Mouse (Mus musculus) liver, embryonic 11.5 days (tissue): ENCODE data around the gene Gtf2h4. TPM values are rescaled to one million over a fixed set of nuclear protein-coding genes. Genes with fewer than 3 reads are reported as not detected.

ENCODE experiments used
- ATAC-seq: fragments of 200-750 bp; cut with Nextera tagmentation; replicated peaks from 2 replicates; pipeline ENCODE4 v1.8.0; 2017; ENCODE audit warnings: moderate number of reproducible peaks, mild to moderate bottlenecking, moderate TSS enrichment, moderate library complexity; ENCODE audit not compliant: low FRiP score
- DNase-seq: peaks from one replicate; pipeline ENCODE4 v3.0.0-alpha.2; 2017; ENCODE audit warnings: low spot score
- H3K27ac ChIP-seq: fragments of 300-500 bp; sonication (generic); 2 replicates; pipeline ENCODE4 v1.5.1; 2014; ENCODE audit warnings: mild to moderate bottlenecking, low read depth, low read length, control low read depth
- H3K27me3 ChIP-seq: fragments of 300-500 bp; sonication (generic); replicated peaks from 2 replicates; pipeline ENCODE4 v1.6.1; 2014; ENCODE audit warnings: low read length, mixed read lengths; ENCODE audit not compliant: control insufficient read depth, insufficient read depth
- H3K36me3 ChIP-seq: fragments of 300-500 bp; sonication (generic); 2 replicates; pipeline ENCODE4 v1.6.1; 2014; ENCODE audit warnings: mild to moderate bottlenecking, low read length, moderate library complexity, mixed read lengths; ENCODE audit not compliant: control insufficient read depth, insufficient read depth
- H3K4me1 ChIP-seq: fragments of 300-500 bp; sonication (generic); replicated peaks from 2 replicates; pipeline ENCODE4 v1.6.1; 2014; ENCODE audit warnings: low read length, mixed read lengths; ENCODE audit not compliant: control insufficient read depth, insufficient read depth
- H3K4me2 ChIP-seq: fragments of 300-500 bp; sonication (generic); 2 replicates; pipeline ENCODE4 v1.6.1; 2014; ENCODE audit warnings: mild to moderate bottlenecking, control low read depth, moderate library complexity
- H3K4me3 ChIP-seq: fragments of 300-500 bp; sonication (generic); 2 replicates; pipeline ENCODE4 v1.5.1; 2014; ENCODE audit warnings: low read depth, low read length, control low read depth
- H3K9ac ChIP-seq: fragments of 300-500 bp; sonication (generic); 2 replicates; pipeline ENCODE4 v1.6.1; 2014; ENCODE audit warnings: low read depth, low read length, control low read depth
- H3K9me3 ChIP-seq: fragments of 300-500 bp; sonication (generic); 2 replicates; pipeline ENCODE4 v1.6.1; 2016; ENCODE audit warnings: low read length, inconsistent platforms, mixed read lengths; ENCODE audit not compliant: control insufficient read depth
- WGBS: fragments of 180-500 bp; shearing (Covaris S2); extraction: QIAGEN DNeasy Blood & Tissue Kit; methylation state at CpG from one replicate; pipeline ENCODE4 v1.1.7; 2014; 5-methylcytosine and 5-hydroxymethylcytosine counted together
- polyA plus RNA-seq: library from polyadenylated mRNA; unstranded; fragments of >200 nt; fragmentation: Nextera tagmentation; extraction: Ambion mirVana; gene quantifications from 2 replicates; pipeline ENCODE4 v1.2.1, GENCODE M21; 2014

The Gtf2h4 gene
- polyA plus RNA-seq, 1 experiment from 2014 or later: 55.3 TPM

- Histone ChIP-seq H3K4me2 (no peak overlapping the region), H3K27ac (no peak overlapping the region), H3K4me1 (peaks cover 7% of the 10 kb centered on the region), H3K9ac (no peak overlapping the region), H3K36me3 (no peaks in the 10 kb centered on the region), H3K27me3 (peaks cover 20% of the 10 kb centered on the region), H3K9me3 (no peaks in the 10 kb centered on the region), H3K4me3 (no peak overlapping the region)
- whole genome bisulfite sequencing: 71% methylated on average over 7 of the region's 7 CpGs
- no peak for ATAC-seq
- DNase-seq: no peak
Observed at GRCm38 (mm10) chr17:35707929-35708328, 34.4 kb upstream of the Gtf2h4 start.

- ATAC-seq: no peak
- H3K27ac ChIP-seq: no peak overlapping the region
Observed at GRCm38 (mm10) chr17:35705836-35706235, 32.3 kb upstream of the Gtf2h4 start.

GRCm38 (mm10) chr17:35704621-35705464 is 31.3 kb upstream of the Gtf2h4 start, which contains the start of gene Ddr1:
TSS of gene Ddr1 (minus strand) at chr17:35704621.
- WGBS: 12% methylated on average over 19 of the region's 19 CpGs
- Histone ChIP-seq H3K4me2 (peak within 1 kb of the TSS; percentile 44), H3K27me3 (peaks cover 51% of the 10 kb centered on the region), H3K4me3 (peak within 1 kb of the TSS; percentile 16), H3K36me3 (no peaks in the 10 kb centered on the region), H3K4me1 (peaks cover 10% of the 10 kb centered on the region), H3K9me3 (no peaks in the 10 kb centered on the region), H3K27ac (peak within 1 kb of the TSS; percentile 26; the same call in 1 of the 2 replicates), H3K9ac (no peak within 1 kb of the TSS; the same call in 1 of the 2 replicates)
- no peak for DNase-seq
- no peak for ATAC-seq

More at GRCm38 (mm10) chr17:35705836-35706235, 32.3 kb upstream of the Gtf2h4 start:
- Histone ChIP-seq H3K4me1 (peaks cover 7% of the 10 kb centered on the region), H3K9ac (no peak overlapping the region), H3K9me3 (no peaks in the 10 kb centered on the region), H3K4me2 (no peak overlapping the region), H3K27me3 (peaks cover 41% of the 10 kb centered on the region), H3K4me3 (no peak overlapping the region), H3K36me3 (no peaks in the 10 kb centered on the region)
- WGBS: 15% methylated on average over 4 of the region's 4 CpGs
- DNase-seq: no peak

- Histone ChIP-seq H3K4me3 (peak overlapping the region; percentile 16), H3K27me3 (peaks cover 61% of the 10 kb centered on the region), H3K27ac (0 out of 2 replicates have a peak overlapping the region, but pooled peaks have one; percentile 6), H3K36me3 (no peaks in the 10 kb centered on the region), H3K9ac (no peak overlapping the region; the same call in 1 of the 2 replicates), H3K9me3 (no peaks in the 10 kb centered on the region), H3K4me1 (peaks cover 11% of the 10 kb centered on the region), H3K4me2 (peak overlapping the region; percentile 44)
- DNase-seq: no peak
- 7% methylated on average over 14 of the region's 14 CpGs for WGBS
- ATAC-seq: no peak
Observed at GRCm38 (mm10) chr17:35703751-35704271, 30.3 kb upstream of the Gtf2h4 start.

- H3K4me2 ChIP-seq: 0 out of 2 replicates have a peak overlapping the region, but pooled peaks have one; percentile 27
- peaks cover 11% of the 10 kb centered on the region for H3K4me1 ChIP-seq
- H3K36me3 ChIP-seq: no peaks in the 10 kb centered on the region
- peaks cover 68% of the 10 kb centered on the region for H3K27me3 ChIP-seq
- H3K27ac ChIP-seq: no peak overlapping the region; the same call in 1 of the 2 replicates
- ATAC-seq (no peak), DNase-seq (no peak)
- H3K4me3 ChIP-seq: no peak overlapping the region
- no peak overlapping the region for H3K9ac ChIP-seq
- WGBS: 10% methylated on average over 2 of the region's 2 CpGs
- no peaks in the 10 kb centered on the region for H3K9me3 ChIP-seq
Observed at GRCm38 (mm10) chr17:35703065-35703464, 29.5 kb upstream of the Gtf2h4 start.

- 15% methylated on average over 4 of the region's 4 CpGs for WGBS
- no peaks in the 10 kb centered on the region for H3K9me3 ChIP-seq
- H3K27ac ChIP-seq: peak overlapping the region; percentile 35
- H3K27me3 ChIP-seq: peaks cover 73% of the 10 kb centered on the region
- peak overlapping the region; percentile 59; the same call in 1 of the 2 replicates for H3K4me3 ChIP-seq
- peak overlapping the region; percentile 68 for H3K4me2 ChIP-seq
- ATAC-seq: no peak
- DNase-seq: no peak
- H3K4me1 ChIP-seq: peaks cover 11% of the 10 kb centered on the region
- no peaks in the 10 kb centered on the region for H3K36me3 ChIP-seq
- H3K9ac ChIP-seq: no peak overlapping the region
Observed at GRCm38 (mm10) chr17:35702605-35703004, 29.1 kb upstream of the Gtf2h4 start.

- H3K4me3 ChIP-seq: peak overlapping the region; percentile 59
- H3K27me3 ChIP-seq: peaks cover 79% of the 10 kb centered on the region
- 12% methylated on average over 16 of the region's 16 CpGs for WGBS
- no peak overlapping the region for H3K9ac ChIP-seq
- peak overlapping the region; percentile 68 for H3K4me2 ChIP-seq
- DNase-seq (no peak), ATAC-seq (no peak)
- no peaks in the 10 kb centered on the region for H3K9me3 ChIP-seq
- H3K27ac ChIP-seq: peak overlapping the region; percentile 35
- H3K4me1 ChIP-seq: peaks cover 11% of the 10 kb centered on the region
- no peaks in the 10 kb centered on the region for H3K36me3 ChIP-seq
Observed at GRCm38 (mm10) chr17:35701978-35702461, 28.5 kb upstream of the Gtf2h4 start.

- Histone ChIP-seq H3K27me3 (peaks cover 83% of the 10 kb centered on the region), H3K9me3 (no peaks in the 10 kb centered on the region), H3K4me1 (peaks cover 11% of the 10 kb centered on the region), H3K9ac (peak overlapping the region; percentile 10; the same call in 1 of the 2 replicates), H3K4me2 (peak overlapping the region; percentile 68), H3K4me3 (peak overlapping the region; percentile 59), H3K36me3 (no peaks in the 10 kb centered on the region), H3K27ac (peak overlapping the region; percentile 35)
- ATAC-seq: no peak
- WGBS: 5% methylated on average over 16 of the region's 16 CpGs
- no peak for DNase-seq
Observed at GRCm38 (mm10) chr17:35701203-35701977, 27.9 kb upstream of the Gtf2h4 start.
